Mouse (Mus musculus) liver, postnatal 0 days (tissue): Measurements from ENCODE around the gene Gm36079.
"Not testable (repeated sequence)": the region's sequence is repeated elsewhere in the genome, so short reads cannot be mapped to it uniquely, and the experiment has no call there.

Source experiments
- CTCF ChIP-seq: sonication (generic); IDR thresholded peaks from 2 replicates; pipeline ENCODE4 v1.5.1; 2016; ENCODE audit warnings: antibody characterized with exemption, low read depth
- EP300 ChIP-seq: IDR thresholded peaks from 2 replicates; pipeline ENCODE4 v1.6.1; 2016; ENCODE audit warnings: antibody characterized with exemption, low read depth, mild to moderate bottlenecking

GRCm38 (mm10) chr13:120037881-120038280 is 11.1 kb upstream of the Gm36079 start:
- TF ChIP-seq CTCF, EP300: not testable (repeated sequence)
